Mouse (Mus musculus) fat pad, adult 2 months (tissue): Measurements from ENCODE around the gene Ptger2.

Source experiments
- DNase-seq: peaks from one replicate; pipeline ENCODE4 v3.0.0-alpha.2; 2011; ENCODE audit warnings: low read depth, low spot score; ENCODE audit errors: extremely low read depth

Ptger2 gene

DNA sequence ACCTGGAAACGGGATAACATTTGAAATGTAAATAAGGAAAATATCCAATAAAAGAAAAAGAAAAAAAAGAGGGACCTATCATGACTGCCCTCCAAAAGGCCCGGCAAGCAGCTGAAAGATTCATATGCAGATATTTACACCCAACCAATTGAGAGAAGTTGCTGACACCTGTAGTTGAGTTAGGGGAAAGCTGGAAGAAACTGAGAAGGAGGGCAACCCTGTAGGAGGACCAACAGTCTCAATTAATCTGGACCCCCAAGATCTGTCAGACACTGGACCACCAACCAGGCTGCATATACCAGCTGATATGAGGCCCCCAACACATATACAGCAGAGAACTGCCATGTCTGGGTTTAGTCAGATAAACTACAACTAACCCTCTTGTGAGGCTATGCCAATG, 60.1 kb downstream of the Ptger2 start:
- no peak for DNase-seq

DNA sequence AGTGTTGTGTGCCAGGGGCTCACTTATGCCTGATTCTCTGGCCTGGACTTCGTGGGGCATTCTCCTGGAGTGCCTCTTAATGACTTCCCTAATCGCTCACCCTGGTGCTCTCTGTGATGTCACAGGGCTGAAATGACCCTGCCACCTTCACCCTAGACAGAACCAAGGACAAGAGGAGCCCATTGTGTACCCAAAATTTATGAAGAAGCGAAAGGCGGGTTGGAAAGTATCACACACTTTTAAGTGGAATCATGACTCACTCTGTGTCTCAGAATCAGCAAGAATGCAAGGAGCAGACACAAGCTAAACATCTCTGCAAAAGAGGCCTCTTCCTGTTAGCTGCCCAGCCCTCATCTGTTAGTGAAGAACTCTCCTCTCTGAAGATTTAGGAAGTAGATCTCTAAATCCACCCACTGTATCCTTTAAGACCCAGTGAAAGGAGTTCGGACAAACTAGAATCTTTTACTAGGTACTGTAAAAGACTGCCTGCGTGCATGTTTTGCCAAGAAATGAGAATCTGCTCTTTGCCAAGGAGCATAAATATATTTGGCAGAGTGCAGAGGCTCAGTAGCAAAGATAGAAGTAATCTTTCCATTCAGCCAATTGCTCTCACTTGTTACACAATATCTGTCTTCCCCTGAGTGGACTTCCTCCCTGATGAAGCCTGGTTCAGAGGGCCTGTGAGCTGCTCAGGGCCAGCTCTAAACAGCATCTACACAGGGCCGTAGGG, 61.9 kb downstream of the Ptger2 start:
- no peak for DNase-seq

DNA sequence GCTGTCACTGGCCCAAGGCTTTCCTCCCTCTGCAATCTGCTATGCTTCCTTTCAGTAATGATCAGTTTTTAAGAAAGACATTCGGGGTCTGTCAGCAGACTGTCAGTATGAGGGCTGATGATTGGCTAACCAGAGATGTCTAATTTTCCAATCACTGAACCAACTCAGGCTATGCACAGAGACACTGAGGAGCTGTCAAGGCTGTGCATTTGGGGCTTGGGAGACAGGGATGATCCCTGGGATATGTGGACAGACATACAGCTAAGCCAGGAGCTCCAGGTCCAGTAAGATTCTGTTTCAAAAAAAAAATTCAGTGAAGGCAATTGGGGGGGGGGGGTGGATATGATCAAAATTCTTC, 62.4 kb downstream of the Ptger2 start:
- DNase-seq: no peak

DNA sequence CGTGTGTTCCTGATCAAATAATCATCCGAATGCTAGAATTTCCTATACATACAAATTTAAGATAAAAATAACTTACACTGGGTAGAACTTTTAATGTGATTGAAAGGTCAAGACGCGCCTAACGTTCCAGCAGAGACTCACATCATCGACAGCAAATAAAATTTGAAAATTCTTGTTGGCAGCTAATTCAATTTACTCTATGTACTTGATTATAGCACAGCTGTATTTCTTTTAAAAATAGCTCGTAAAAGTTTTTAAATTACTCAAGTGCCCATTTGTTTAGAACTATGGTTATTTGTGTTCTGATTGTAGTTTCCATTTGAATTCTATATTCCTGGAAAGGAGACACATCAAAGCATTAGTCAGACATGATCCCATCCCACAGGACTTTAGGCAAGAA, 63.1 kb downstream of the Ptger2 start:
- no peak for DNase-seq
